Mouse (Mus musculus) liver, embryonic 11.5 days (tissue): ENCODE results near the gene Gdf3. TPM values are rescaled to one million over a fixed set of nuclear protein-coding genes. Genes with fewer than 3 reads are reported as not detected.

Experiments used
- ATAC-seq: fragments of 200-750 bp; cut with Nextera tagmentation; replicated peaks from 2 replicates; pipeline ENCODE4 v1.8.0; 2017; ENCODE audit warnings: moderate number of reproducible peaks, mild to moderate bottlenecking, moderate TSS enrichment, moderate library complexity; ENCODE audit not compliant: low FRiP score
- DNase-seq: peaks from one replicate; pipeline ENCODE4 v3.0.0-alpha.2; 2017; ENCODE audit warnings: low spot score
- H3K27ac ChIP-seq: fragments of 300-500 bp; sonication (generic); 2 replicates; pipeline ENCODE4 v1.5.1; 2014; ENCODE audit warnings: mild to moderate bottlenecking, low read depth, low read length, control low read depth
- H3K27me3 ChIP-seq: fragments of 300-500 bp; sonication (generic); replicated peaks from 2 replicates; pipeline ENCODE4 v1.6.1; 2014; ENCODE audit warnings: low read length, mixed read lengths; ENCODE audit not compliant: control insufficient read depth, insufficient read depth
- H3K36me3 ChIP-seq: fragments of 300-500 bp; sonication (generic); 2 replicates; pipeline ENCODE4 v1.6.1; 2014; ENCODE audit warnings: mild to moderate bottlenecking, low read length, moderate library complexity, mixed read lengths; ENCODE audit not compliant: control insufficient read depth, insufficient read depth
- H3K4me1 ChIP-seq: fragments of 300-500 bp; sonication (generic); replicated peaks from 2 replicates; pipeline ENCODE4 v1.6.1; 2014; ENCODE audit warnings: low read length, mixed read lengths; ENCODE audit not compliant: control insufficient read depth, insufficient read depth
- H3K4me2 ChIP-seq: fragments of 300-500 bp; sonication (generic); 2 replicates; pipeline ENCODE4 v1.6.1; 2014; ENCODE audit warnings: mild to moderate bottlenecking, control low read depth, moderate library complexity
- H3K4me3 ChIP-seq: fragments of 300-500 bp; sonication (generic); 2 replicates; pipeline ENCODE4 v1.5.1; 2014; ENCODE audit warnings: low read depth, low read length, control low read depth
- H3K9ac ChIP-seq: fragments of 300-500 bp; sonication (generic); 2 replicates; pipeline ENCODE4 v1.6.1; 2014; ENCODE audit warnings: low read depth, low read length, control low read depth
- H3K9me3 ChIP-seq: fragments of 300-500 bp; sonication (generic); 2 replicates; pipeline ENCODE4 v1.6.1; 2016; ENCODE audit warnings: low read length, inconsistent platforms, mixed read lengths; ENCODE audit not compliant: control insufficient read depth
- WGBS: fragments of 180-500 bp; shearing (Covaris S2); extraction: QIAGEN DNeasy Blood & Tissue Kit; methylation state at CpG from one replicate; pipeline ENCODE4 v1.1.7; 2014; 5-methylcytosine and 5-hydroxymethylcytosine counted together
- polyA plus RNA-seq: library from polyadenylated mRNA; unstranded; fragments of >200 nt; fragmentation: Nextera tagmentation; extraction: Ambion mirVana; gene quantifications from 2 replicates; pipeline ENCODE4 v1.2.1, GENCODE M21; 2014

Gdf3 gene
- polyA plus RNA-seq, 1 experiment from 2014 or later, result 14.6 TPM

DNA sequence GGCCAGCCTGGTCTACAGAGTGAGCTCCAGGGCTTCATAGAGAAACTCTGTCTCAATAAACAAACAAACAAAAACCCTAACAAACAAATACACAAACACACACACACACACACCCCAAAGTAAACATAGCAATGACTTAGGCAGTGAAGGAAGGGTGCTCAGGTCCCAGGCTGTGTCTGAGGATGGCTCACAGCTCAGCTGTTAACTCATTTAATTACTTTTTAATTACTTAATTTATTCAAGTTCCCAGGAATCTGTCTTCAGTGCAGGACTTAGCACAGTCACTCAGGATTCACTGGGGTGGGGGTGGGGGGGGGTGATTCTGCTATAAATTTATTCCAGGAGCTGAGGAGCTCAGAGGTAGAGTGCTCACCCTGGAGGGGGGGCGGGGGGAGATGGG, 40.1 kb downstream of the Gdf3 start:
- Histone ChIP-seq H3K27me3 (no peaks in the 10 kb centered on the region), H3K4me3 (no peak overlapping the region), H3K9me3 (no peaks in the 10 kb centered on the region), H3K36me3 (no peaks in the 10 kb centered on the region), H3K9ac (no peak overlapping the region), H3K27ac (no peak overlapping the region), H3K4me2 (no peak overlapping the region), H3K4me1 (0 out of 2 replicates have a peak, but pooled peaks cover 4% of the 10 kb centered on the region)
- DNase-seq (no peak), ATAC-seq (no peak)
- 79% methylated on average over 1 of the region's 1 CpGs for WGBS

DNA sequence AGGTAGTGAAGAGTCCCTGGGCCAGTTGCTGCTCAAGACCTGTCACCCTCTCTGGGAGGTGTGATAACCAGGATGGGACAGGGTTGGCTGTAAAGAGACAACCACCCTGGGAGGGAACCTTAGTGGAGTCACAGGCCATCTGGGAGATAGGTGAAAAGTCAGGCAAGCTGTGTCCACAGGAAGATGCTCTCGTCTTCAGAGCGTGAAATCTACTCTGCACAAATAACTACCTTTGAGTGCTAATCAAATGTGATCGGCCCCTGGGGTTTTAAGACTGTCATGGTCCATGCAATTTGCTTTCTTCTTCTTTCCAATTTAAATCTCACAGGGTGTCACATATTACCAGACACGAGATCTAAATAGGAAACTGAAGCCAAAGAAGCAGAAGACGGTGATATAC, 40.8 kb downstream of the Gdf3 start:
- no peak for ATAC-seq
- no peaks in the 10 kb centered on the region for H3K36me3 ChIP-seq
- 69% methylated on average over 5 of the region's 5 CpGs for WGBS
- H3K4me1 ChIP-seq, result 0 out of 2 replicates have a peak, but pooled peaks cover 4% of the 10 kb centered on the region
- no peak overlapping the region for H3K4me3 ChIP-seq
- H3K9me3 ChIP-seq, result no peaks in the 10 kb centered on the region
- no peak overlapping the region for H3K9ac ChIP-seq
- H3K27me3 ChIP-seq, result no peaks in the 10 kb centered on the region
- H3K27ac ChIP-seq, result no peak overlapping the region
- H3K4me2 ChIP-seq, result no peak overlapping the region
- no peak for DNase-seq

DNA sequence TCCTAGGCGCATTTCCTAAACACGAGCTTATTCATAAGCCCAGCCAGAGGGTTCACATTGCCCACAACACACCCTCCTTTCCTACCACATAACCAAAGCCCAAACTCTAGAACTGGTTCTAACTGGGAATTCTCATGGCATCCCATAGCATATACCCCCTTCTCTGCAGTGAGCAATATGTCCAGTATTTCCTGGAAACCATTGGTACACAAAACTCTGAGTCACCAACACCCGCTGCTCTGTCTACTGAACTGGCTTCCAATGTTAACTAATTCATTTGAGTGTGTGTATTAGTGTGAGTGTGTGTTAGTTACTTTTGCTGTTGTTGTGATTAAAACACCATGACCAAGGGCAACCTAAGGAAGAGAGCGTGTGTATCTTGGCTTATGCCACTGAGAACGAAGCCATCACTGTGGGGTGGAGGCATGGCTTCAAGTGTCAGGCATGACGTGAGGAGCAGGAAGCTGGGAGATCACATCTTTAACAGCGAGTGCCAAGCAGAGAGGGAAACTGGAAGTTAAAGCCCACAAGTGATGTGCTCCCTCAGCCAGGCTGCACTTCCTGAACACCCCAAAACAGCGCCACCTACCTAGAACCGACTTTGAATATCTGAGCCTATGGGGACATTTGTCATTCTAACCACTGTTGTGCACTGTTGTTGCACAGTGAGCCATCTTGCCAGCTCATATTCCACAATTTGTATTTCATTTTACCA, 44.7 kb downstream of the Gdf3 start:
- ATAC-seq (no peak), DNase-seq (no peak)
- peaks cover 11% of the 10 kb centered on the region for H3K27me3 ChIP-seq
- H3K4me3 ChIP-seq, result no peak overlapping the region
- H3K27ac ChIP-seq, result no peak overlapping the region
- no peak overlapping the region for H3K4me2 ChIP-seq
- H3K4me1 ChIP-seq, result no peaks in the 10 kb centered on the region
- WGBS, result 79% methylated on average over 9 of the region's 9 CpGs
- H3K9me3 ChIP-seq, result no peaks in the 10 kb centered on the region
- no peaks in the 10 kb centered on the region for H3K36me3 ChIP-seq
- no peak overlapping the region for H3K9ac ChIP-seq

DNA sequence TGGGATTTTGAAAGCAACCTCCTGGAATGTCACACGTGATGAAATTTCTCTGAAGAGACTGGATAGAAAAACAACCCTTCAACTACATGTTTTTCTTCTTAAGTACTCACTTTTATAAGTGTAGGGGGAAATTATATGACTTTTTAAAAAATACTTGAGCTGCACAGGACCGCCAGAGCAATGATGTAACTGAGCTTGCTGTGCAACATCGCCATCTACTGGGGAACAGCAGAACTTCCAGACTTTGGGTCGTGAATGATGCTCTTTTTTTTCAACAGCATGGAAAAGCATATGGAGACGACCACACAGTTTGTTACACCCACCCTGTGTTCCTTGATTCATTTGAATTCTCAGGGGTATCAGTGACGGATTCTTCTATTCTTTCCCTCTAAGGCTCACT, 47.4 kb downstream of the Gdf3 start:
- ATAC-seq (no peak), DNase-seq (no peak)
- 3% methylated on average over 6 of the region's 6 CpGs for WGBS

DNA sequence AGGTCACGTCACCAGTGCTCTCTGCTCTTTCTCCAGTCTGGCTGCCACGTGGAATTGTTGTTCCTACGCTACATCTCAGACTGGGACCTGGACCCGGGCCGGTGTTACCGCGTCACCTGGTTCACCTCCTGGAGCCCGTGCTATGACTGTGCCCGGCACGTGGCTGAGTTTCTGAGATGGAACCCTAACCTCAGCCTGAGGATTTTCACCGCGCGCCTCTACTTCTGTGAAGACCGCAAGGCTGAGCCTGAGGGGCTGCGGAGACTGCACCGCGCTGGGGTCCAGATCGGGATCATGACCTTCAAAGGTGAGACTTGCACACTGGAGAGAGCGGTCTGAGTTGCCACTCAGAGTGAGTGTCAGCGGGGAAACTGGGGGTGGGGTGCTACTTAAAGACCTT, 48.9 kb downstream of the Gdf3 start:
- no peaks in the 10 kb centered on the region for H3K9me3 ChIP-seq
- ATAC-seq, result peak; percentile 10; the same call in 1 of the 2 replicates
- H3K27me3 ChIP-seq, result peaks cover 11% of the 10 kb centered on the region
- no peak overlapping the region for H3K27ac ChIP-seq
- H3K4me2 ChIP-seq, result no peak overlapping the region
- no peaks in the 10 kb centered on the region for H3K4me1 ChIP-seq
- no peak for DNase-seq
- H3K9ac ChIP-seq, result no peak overlapping the region
- no peaks in the 10 kb centered on the region for H3K36me3 ChIP-seq
- H3K4me3 ChIP-seq, result no peak overlapping the region
- WGBS, result 72% methylated on average over 20 of the region's 20 CpGs

More for the DNA sequence above, 47.4 kb downstream of the Gdf3 start:
- no peaks in the 10 kb centered on the region for H3K36me3 ChIP-seq
- H3K27me3 ChIP-seq, result peaks cover 11% of the 10 kb centered on the region
- H3K9me3 ChIP-seq, result no peaks in the 10 kb centered on the region
- H3K4me1 ChIP-seq, result no peaks in the 10 kb centered on the region
- H3K4me2 ChIP-seq, result no peak overlapping the region
- H3K4me3 ChIP-seq, result no peak overlapping the region
- no peak overlapping the region for H3K27ac ChIP-seq
- no peak overlapping the region for H3K9ac ChIP-seq

DNA sequence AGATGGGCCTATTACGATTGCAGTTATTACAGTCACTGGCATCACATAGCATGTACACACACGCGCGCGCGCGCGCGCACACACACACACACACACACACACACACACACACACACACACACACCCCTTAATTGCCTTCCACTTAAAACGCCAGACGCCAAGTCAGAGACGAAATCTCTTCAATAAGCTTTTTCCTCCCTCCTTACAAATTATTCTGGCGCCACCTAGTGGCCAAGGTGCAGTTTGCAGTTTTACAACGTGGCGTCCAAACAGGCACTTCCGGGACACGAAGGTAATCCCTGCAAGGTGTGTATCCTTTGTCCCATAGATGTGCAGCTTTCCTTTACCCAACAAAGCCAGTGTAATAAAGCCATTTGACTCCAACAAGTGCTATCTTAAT, 49.5 kb downstream of the Gdf3 start:
- ATAC-seq, result 0 out of 2 replicates have a peak, but pooled peaks have one; percentile 10
- no peak overlapping the region for H3K4me3 ChIP-seq
- 0 out of 2 replicates have a peak overlapping the region, but pooled peaks have one; percentile 14 for H3K4me2 ChIP-seq
- H3K27me3 ChIP-seq, result peaks cover 15% of the 10 kb centered on the region
- no peaks in the 10 kb centered on the region for H3K4me1 ChIP-seq
- H3K9me3 ChIP-seq, result no peaks in the 10 kb centered on the region
- 15% methylated on average over 17 of the region's 17 CpGs for WGBS
- no peak overlapping the region for H3K9ac ChIP-seq
- H3K36me3 ChIP-seq, result no peaks in the 10 kb centered on the region
- no peak overlapping the region for H3K27ac ChIP-seq
- peak; percentile 67 for DNase-seq

DNA sequence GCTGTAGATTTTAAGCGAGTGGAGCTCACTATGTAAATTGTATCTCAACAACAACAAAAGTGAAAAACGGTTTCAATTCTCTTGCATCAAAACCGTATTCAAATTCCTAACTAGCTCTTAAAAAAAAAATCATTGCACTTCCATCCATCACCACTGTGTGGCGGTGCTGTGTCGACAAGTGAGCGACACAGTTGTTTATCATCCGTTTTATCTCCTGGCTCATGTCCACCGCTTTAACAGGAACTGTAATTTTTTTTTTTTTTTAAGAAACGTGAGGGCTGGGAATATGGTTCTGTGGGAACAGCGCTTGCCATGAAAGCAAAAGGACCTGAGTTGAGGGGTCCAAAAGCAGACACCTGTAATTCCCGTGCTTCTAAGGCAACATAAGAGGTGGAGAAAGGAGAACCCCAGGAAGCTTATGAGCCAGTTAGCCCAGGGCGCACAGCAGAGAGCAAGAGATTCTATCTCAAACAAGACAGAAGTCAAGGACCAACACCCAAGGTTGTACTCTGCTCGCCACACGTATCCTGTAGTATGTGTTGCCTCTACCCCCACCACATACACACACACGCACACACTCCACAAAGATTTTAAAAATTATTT, 52.8 kb downstream of the Gdf3 start:
- no peak for DNase-seq

More for the DNA sequence above, 52.8 kb downstream of the Gdf3 start:
- Histone ChIP-seq H3K9ac (no peak overlapping the region), H3K4me3 (no peak overlapping the region), H3K27me3 (peaks cover 13% of the 10 kb centered on the region), H3K4me1 (no peaks in the 10 kb centered on the region), H3K27ac (no peak overlapping the region), H3K4me2 (no peak overlapping the region), H3K9me3 (no peaks in the 10 kb centered on the region), H3K36me3 (no peaks in the 10 kb centered on the region)
- no peak for ATAC-seq
- 23% methylated on average over 15 of the region's 15 CpGs for WGBS
